Mouse (Mus musculus): ENCODE measurements around the gene Vmn2r2. TPM values are rescaled to one million over a fixed set of nuclear protein-coding genes. Genes with fewer than 3 reads are reported as not detected.

Gene Vmn2r2
- not detected in 2 replicates for polyA plus RNA-seq (2012; rRNA removed)

DNA sequence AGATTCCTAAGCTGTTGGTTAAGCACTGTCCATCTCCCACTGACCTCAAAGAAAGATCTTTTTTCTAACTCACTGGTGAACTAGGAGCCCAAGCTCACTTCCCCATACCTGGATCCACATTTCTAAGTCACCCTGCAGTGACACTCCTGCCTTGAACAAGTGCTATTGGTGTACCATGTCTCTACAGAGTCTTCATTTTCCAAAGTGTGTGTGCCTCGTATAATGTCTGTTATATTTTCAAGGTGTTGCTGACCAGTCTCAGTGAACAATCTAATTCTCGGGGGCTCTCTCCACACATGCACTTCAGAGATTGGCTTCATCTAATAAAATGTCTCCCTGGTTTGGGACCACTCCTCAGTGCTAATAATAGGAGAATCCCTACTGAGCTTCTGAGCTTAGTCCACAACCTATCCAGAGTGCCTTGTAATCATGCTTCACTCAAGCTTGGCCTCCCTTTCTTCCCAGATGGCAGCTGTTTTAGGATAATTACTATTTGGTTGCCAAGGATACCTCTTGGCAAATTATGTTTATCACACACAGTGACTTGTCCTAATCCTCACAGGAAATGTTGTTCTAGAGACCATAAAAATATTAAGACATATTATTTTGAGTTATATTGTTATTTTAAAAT, at the start of gene Vmn2r2:
TSS of gene Vmn2r2 (minus strand) at position 51 of the 631 bp plus-strand sequence.

GRCm38 (mm10) chr3:64081247-64081646, 60.5 kb downstream of the Vmn2r2 start, which contains the start of gene Vmn2r1:
TSS of gene Vmn2r1 (plus strand) at chr3:64081547.

Other genes starting within 250 kb of the Vmn2r2 start
- 23.5 and 31.8 TPM in 2 replicates for gene Plch1, start 242.5 kb downstream of the Vmn2r2 start, polyA plus RNA-seq (2012; rRNA removed)
- 3.1 TPM in 2 replicates for gene E130311K13Rik, start 212.5 kb downstream of the Vmn2r2 start, polyA plus RNA-seq (2012; rRNA removed)
- gene Slc33a1, start 177.2 kb downstream of the Vmn2r2 start, polyA plus RNA-seq (2012; rRNA removed), result 6.2 and 10.3 TPM in 2 replicates
- gene Gmps, start 165.8 kb downstream of the Vmn2r2 start, polyA plus RNA-seq (2012; rRNA removed), result 24.9 and 30.2 TPM in 2 replicates
- 0.12 and 0.24 TPM in 2 replicates for gene Vmn2r1, start 60.4 kb downstream of the Vmn2r2 start, polyA plus RNA-seq (2012; rRNA removed)
- gene Vmn2r3, start 147.8 kb upstream of the Vmn2r2 start, polyA plus RNA-seq (2012; rRNA removed), result not detected in 2 replicates